Mouse (Mus musculus): ENCODE measurements around the gene Ascl4. TPM values are rescaled to one million over a fixed set of nuclear protein-coding genes. Genes with fewer than 3 reads are reported as not detected.

The Ascl4 gene
- total and polyA plus RNA-seq, 2 experiments from 2014 or later, result 0.24 to 0.34 TPM

- ATAC-seq (no peak), DNase-seq (no peak)
- Histone ChIP-seq H3K27ac (ENCODE audit: low read depth, low read length) (no peak overlapping the region), H3K4me3 (ENCODE audit: low read depth, low read length) (no peak overlapping the region), H3K27me3 (ENCODE audit: insufficient read depth, low read length) (no peaks in the 10 kb centered on the region), H3K9ac (no peak overlapping the region), H3K36me3 (ENCODE audit: insufficient read depth) (no peaks in the 10 kb centered on the region), H3K4me1 (ENCODE audit: insufficient read depth) (no peaks in the 10 kb centered on the region), H3K4me2 (ENCODE audit: low read depth) (no peak overlapping the region), H3K9me3 (ENCODE audit: low read length) (no peaks in the 10 kb centered on the region)
- WGBS, result 62% methylated on average over 8 of the region's 8 CpGs
- TF ChIP-seq CTCF (IDR thresholded peaks at IDR 0.05; ENCODE audit: low read depth), result no peak
Measured at GRCm38 (mm10) chr10:85969894-85970620, 42.6 kb downstream of the Ascl4 start.

GRCm38 (mm10) chr10:85971826-85972225, 44.3 kb downstream of the Ascl4 start:
- 91% methylated on average over 9 of the region's 9 CpGs for WGBS
- TF ChIP-seq CTCF (IDR thresholded peaks at IDR 0.05; ENCODE audit: low read depth), result no peak
- Histone ChIP-seq H3K36me3 (ENCODE audit: insufficient read depth) (no peaks in the 10 kb centered on the region), H3K9ac (no peak overlapping the region), H3K9me3 (ENCODE audit: low read length) (no peaks in the 10 kb centered on the region), H3K4me2 (ENCODE audit: low read depth) (no peak overlapping the region), H3K27ac (ENCODE audit: low read depth, low read length) (no peak overlapping the region), H3K4me1 (ENCODE audit: insufficient read depth) (no peaks in the 10 kb centered on the region), H3K27me3 (ENCODE audit: insufficient read depth, low read length) (no peaks in the 10 kb centered on the region), H3K4me3 (ENCODE audit: low read depth, low read length) (no peak overlapping the region)
- DNase-seq (no peak), ATAC-seq (no peak)

DNA sequence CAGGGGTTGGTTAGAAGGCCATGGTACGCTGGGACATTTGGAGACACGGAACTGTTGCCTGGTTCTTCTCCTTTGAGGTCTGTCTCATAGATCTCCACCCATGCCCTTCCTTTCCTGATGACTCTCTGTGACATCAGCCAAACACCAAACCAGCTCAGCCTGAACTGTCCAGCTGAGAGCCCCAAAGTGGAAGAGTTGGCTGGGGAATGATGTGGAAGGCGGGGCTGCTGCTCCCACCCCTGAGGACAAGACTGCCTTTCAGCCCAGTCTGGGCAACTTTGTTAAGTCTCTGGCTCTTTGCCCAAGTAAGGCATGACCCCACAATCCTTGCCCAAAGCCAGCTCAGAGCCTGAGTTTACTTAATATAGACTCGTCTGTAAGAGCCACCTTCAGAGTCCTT, 45.4 kb downstream of the Ascl4 start:
- H3K4me2 ChIP-seq (ENCODE audit: low read depth), result no peak overlapping the region
- DNase-seq (peak; percentile 14), ATAC-seq (peak; percentile 75)
- H3K9me3 ChIP-seq (ENCODE audit: low read length), result no peaks in the 10 kb centered on the region
- no peak for TF ChIP-seq CTCF (IDR thresholded peaks at IDR 0.05; ENCODE audit: low read depth)
- no peaks in the 10 kb centered on the region for H3K4me1 ChIP-seq (ENCODE audit: insufficient read depth)
- no peaks in the 10 kb centered on the region for H3K36me3 ChIP-seq (ENCODE audit: insufficient read depth)
- H3K27me3 ChIP-seq (ENCODE audit: insufficient read depth, low read length), result no peaks in the 10 kb centered on the region
- no peak overlapping the region for H3K9ac ChIP-seq
- H3K27ac ChIP-seq (ENCODE audit: low read depth, low read length), result no peak overlapping the region
- WGBS, result 82% methylated on average over 4 of the region's 4 CpGs
- no peak overlapping the region for H3K4me3 ChIP-seq (ENCODE audit: low read depth, low read length)

DNA sequence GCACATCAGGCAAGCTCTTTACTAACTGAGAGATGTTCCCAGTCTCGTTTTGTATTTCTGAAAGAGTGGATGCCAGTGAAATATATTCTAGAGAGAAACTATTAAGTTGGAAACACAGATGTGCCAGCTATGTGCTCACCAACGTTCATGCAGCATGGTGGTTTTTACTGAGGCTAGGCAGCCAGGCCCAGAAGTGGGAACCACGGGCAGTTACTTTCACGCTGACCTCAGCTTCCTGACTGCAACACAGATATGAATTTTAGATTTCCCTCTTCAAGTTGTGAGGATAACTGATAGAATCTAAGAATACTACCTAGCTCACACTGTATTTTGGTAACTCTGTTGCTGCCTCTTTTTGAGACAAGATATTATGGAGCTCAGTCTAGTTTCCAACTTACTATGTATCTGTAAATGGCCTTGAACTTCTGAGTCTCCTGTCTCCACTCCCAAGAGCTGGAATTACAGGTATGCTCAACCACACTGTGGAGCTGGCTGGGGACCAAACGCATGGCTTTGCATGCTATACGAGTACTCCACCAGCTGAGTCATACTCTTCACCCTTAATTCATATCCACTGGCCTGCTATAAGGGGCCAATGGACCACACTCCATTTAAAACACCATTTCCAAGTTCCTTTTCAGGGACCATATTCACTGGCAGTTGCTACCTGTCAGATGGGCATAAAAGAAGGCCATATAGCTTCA, 62.1 kb downstream of the Ascl4 start:
- no peak for DNase-seq
- no peak overlapping the region for H3K27ac ChIP-seq (ENCODE audit: low read depth, low read length)
- H3K4me2 ChIP-seq (ENCODE audit: low read depth), result no peak overlapping the region
- WGBS, result 84% methylated on average over 6 of the region's 6 CpGs
- no peak for TF ChIP-seq CTCF (IDR thresholded peaks at IDR 0.05; ENCODE audit: low read depth)
- no peak overlapping the region for H3K9ac ChIP-seq
- H3K36me3 ChIP-seq (ENCODE audit: insufficient read depth), result no peaks in the 10 kb centered on the region
- no peaks in the 10 kb centered on the region for H3K4me1 ChIP-seq (ENCODE audit: insufficient read depth)
- no peaks in the 10 kb centered on the region for H3K27me3 ChIP-seq (ENCODE audit: insufficient read depth, low read length)
- no peaks in the 10 kb centered on the region for H3K9me3 ChIP-seq (ENCODE audit: low read length)
- H3K4me3 ChIP-seq (ENCODE audit: low read depth, low read length), result no peak overlapping the region
- ATAC-seq, result no peak

DNA sequence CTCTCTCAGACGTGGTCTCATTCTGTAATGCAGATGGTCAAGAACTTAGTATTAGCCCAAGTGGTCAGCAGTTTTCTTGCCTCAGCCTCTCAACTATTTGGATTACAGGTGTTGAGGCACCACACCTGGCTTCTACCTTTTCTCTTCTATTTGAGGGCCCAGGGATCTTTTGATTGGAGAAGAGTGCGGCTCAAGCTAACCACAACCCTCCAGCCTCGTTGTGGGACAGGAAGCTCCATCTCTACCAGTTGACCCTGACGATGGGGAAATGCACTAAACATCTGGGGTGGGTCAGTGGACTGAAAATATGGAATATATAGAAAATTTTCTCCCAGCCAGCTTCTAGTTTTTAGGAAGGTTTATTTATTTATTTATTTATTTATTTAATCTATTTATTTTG, 64.9 kb downstream of the Ascl4 start:
- H3K27me3 ChIP-seq (ENCODE audit: insufficient read depth, low read length), result no peaks in the 10 kb centered on the region
- DNase-seq (no peak), ATAC-seq (no peak)
- 89% methylated on average over 4 of the region's 4 CpGs for WGBS
- no peak overlapping the region for H3K9ac ChIP-seq
- no peak overlapping the region for H3K27ac ChIP-seq (ENCODE audit: low read depth, low read length)
- no peaks in the 10 kb centered on the region for H3K36me3 ChIP-seq (ENCODE audit: insufficient read depth)
- no peak overlapping the region for H3K4me3 ChIP-seq (ENCODE audit: low read depth, low read length)
- H3K4me2 ChIP-seq (ENCODE audit: low read depth), result no peak overlapping the region
- no peaks in the 10 kb centered on the region for H3K9me3 ChIP-seq (ENCODE audit: low read length)
- TF ChIP-seq CTCF (IDR thresholded peaks at IDR 0.05; ENCODE audit: low read depth), result no peak
- H3K4me1 ChIP-seq (ENCODE audit: insufficient read depth), result no peaks in the 10 kb centered on the region

GRCm38 (mm10) chr10:85993836-85994235, 66.4 kb downstream of the Ascl4 start:
- no peaks in the 10 kb centered on the region for H3K9me3 ChIP-seq (ENCODE audit: low read length)
- ATAC-seq, result no peak
- H3K9ac ChIP-seq, result no peak overlapping the region
- H3K36me3 ChIP-seq (ENCODE audit: insufficient read depth), result no peaks in the 10 kb centered on the region
- no peak overlapping the region for H3K27ac ChIP-seq (ENCODE audit: low read depth, low read length)
- no peak overlapping the region for H3K4me2 ChIP-seq (ENCODE audit: low read depth)
- H3K27me3 ChIP-seq (ENCODE audit: insufficient read depth, low read length), result no peaks in the 10 kb centered on the region
- DNase-seq, result no peak
- 90% methylated on average over 9 of the region's 9 CpGs for WGBS
- no peak for TF ChIP-seq CTCF (IDR thresholded peaks at IDR 0.05; ENCODE audit: low read depth)
- no peaks in the 10 kb centered on the region for H3K4me1 ChIP-seq (ENCODE audit: insufficient read depth)
- no peak overlapping the region for H3K4me3 ChIP-seq (ENCODE audit: low read depth, low read length)

DNA sequence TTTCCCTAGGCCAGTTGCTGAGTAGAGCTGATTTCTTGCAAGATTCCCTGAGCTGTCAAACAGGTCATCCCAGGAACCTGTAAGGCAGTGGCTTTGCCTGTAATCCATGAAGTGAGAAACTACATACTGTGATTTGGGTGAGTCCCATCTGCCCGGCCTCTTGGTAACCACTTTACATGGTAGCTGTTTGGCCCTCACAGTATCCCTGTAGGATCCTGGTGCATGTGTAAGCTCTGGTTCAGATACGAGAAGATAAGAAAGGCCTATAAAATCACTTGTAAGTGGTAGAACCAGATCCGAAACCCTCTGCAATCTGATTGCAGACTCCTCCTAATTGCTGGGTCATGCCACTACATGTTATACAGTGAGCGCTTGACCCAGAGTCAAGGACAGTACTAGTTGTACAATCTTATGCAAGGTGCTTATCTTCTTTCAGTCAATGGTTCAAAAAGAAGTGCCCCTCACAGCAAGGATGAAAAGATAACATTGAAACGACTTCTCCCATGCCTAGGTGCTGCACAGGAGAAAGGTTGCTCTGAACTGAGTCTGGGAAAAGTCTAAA, 67.1 kb downstream of the Ascl4 start:
- Histone ChIP-seq H3K9me3 (ENCODE audit: low read length) (no peaks in the 10 kb centered on the region), H3K9ac (no peak overlapping the region), H3K27ac (ENCODE audit: low read depth, low read length) (no peak overlapping the region), H3K4me1 (ENCODE audit: insufficient read depth) (no peaks in the 10 kb centered on the region), H3K4me3 (ENCODE audit: low read depth, low read length) (no peak overlapping the region), H3K4me2 (ENCODE audit: low read depth) (no peak overlapping the region), H3K36me3 (ENCODE audit: insufficient read depth) (no peaks in the 10 kb centered on the region), H3K27me3 (ENCODE audit: insufficient read depth, low read length) (no peaks in the 10 kb centered on the region)
- no peak for TF ChIP-seq CTCF (IDR thresholded peaks at IDR 0.05; ENCODE audit: low read depth)
- ATAC-seq, result no peak
- WGBS, result 87% methylated on average over 5 of the region's 5 CpGs
- no peak for DNase-seq

Other genes with a start within 250 kb of the Ascl4 start
- gene Pwp1, start 98.2 kb upstream of the Ascl4 start, total RNA-seq (2014; rRNA removed), result 56.3 and 63.9 TPM in 2 replicates
- 60.9 and 62.3 TPM in 2 replicates for gene Pwp1, start 98.2 kb upstream of the Ascl4 start, polyA plus RNA-seq (2015; fragmentation: Nextera tagmentation; extraction: Ambion mirVana)
- 51.6 and 65.0 TPM in 2 replicates for gene Prdm4, start 10.5 kb upstream of the Ascl4 start, total RNA-seq (2014; rRNA removed)
- gene Prdm4, start 10.5 kb upstream of the Ascl4 start, polyA plus RNA-seq (2015; fragmentation: Nextera tagmentation; extraction: Ambion mirVana), result 12.8 and 14.6 TPM in 2 replicates
- gene Rtcb, start 30.1 kb downstream of the Ascl4 start, total RNA-seq (2014; rRNA removed), result 134 and 139 TPM in 2 replicates
- gene Rtcb, start 30.1 kb downstream of the Ascl4 start, polyA plus RNA-seq (2015; fragmentation: Nextera tagmentation; extraction: Ambion mirVana), result 182 TPM in 2 replicates
- gene Bpifc, start 84.2 kb downstream of the Ascl4 start, total RNA-seq (2014; rRNA removed), result 0.10 TPM in 1 of 2 replicates, not detected in the other
- 0.13 TPM in 1 of 2 replicates, not detected in the other for gene Bpifc, start 84.2 kb downstream of the Ascl4 start, polyA plus RNA-seq (2015; fragmentation: Nextera tagmentation; extraction: Ambion mirVana)
- 10.0 and 15.0 TPM in 2 replicates for gene Fbxo7, start 94.3 kb downstream of the Ascl4 start, total RNA-seq (2014; rRNA removed)
- 20.5 and 23.2 TPM in 2 replicates for gene Fbxo7, start 94.3 kb downstream of the Ascl4 start, polyA plus RNA-seq (2015; fragmentation: Nextera tagmentation; extraction: Ambion mirVana)

All from forebrain, postnatal 0 days (tissue).